Comparison of ENCODE assay signal across 9 mouse cellular contexts in genomic region chr13:104635965-104636462, GRCm38 (mm10).
DNase-seq lines count a peak whose midpoint lies in the region; ATAC-seq lines count a peak whose summit lies in the region.
"Had no signal": no experiment of that assay in that cellular context is flagged by ENCODE, and none has a peak within 500 bp of the region (broad histone marks: within the 10 kb centered on the region; RNA-seq: fewer than 3 reads in every experiment).

No protein-coding gene starts in this region.

- peak; percentile 39 for DNase-seq in embryo, embryonic 10 days (ENCODE audit: low spot score)
- DNase-seq in embryo, embryonic 11 days = no peak
- DNase-seq in lung, postnatal 25 days (ENCODE audit: low spot score) = peak; percentile 48
- DNase-seq in lung, postnatal 4 days = no peak
- peak; percentile 39 for DNase-seq in yolk sac, embryonic 10.5 days (ENCODE audit: low spot score)
- no peak for DNase-seq in left cerebral cortex, postnatal 25 days (ENCODE audit: low spot score in 2 of 2)
- no peak for DNase-seq in forebrain, embryonic 14.5 days (ENCODE audit: low spot score)
- DNase-seq: cerebellum, adult 11-12 months had no signal

- peak; percentile 92 for ATAC-seq in kidney, embryonic 16.5 days (ENCODE audit: low FRiP score, low TSS enrichment)
- ATAC-seq in forebrain, embryonic 14.5 days = no peak

- H3K9ac ChIP-seq in kidney, embryonic 16.5 days (replicated peaks; ENCODE audit: low read length) = no peak overlapping the region
- no peak overlapping the region for H3K9ac ChIP-seq in forebrain, embryonic 14.5 days (ENCODE audit: low read length)

- no peak overlapping the region for H3K4me3 ChIP-seq in kidney, embryonic 16.5 days (ENCODE audit: low read length)
- H3K4me3 ChIP-seq in forebrain, embryonic 14.5 days (ENCODE audit: low read depth, low read length) = no peak overlapping the region

- H3K4me1 ChIP-seq in kidney, embryonic 16.5 days (ENCODE audit: insufficient read depth, low read length) = peaks cover 6% of the 10 kb centered on the region; the same call in 1 of the 2 replicates
- H3K4me1 ChIP-seq in forebrain, embryonic 14.5 days (ENCODE audit: control insufficient read depth, insufficient read depth, low read length) = no peaks in the 10 kb centered on the region

- no peaks in the 10 kb centered on the region for H3K36me3 ChIP-seq in kidney, embryonic 16.5 days (ENCODE audit: insufficient read depth, low read length)
- no peaks in the 10 kb centered on the region for H3K36me3 ChIP-seq in forebrain, embryonic 14.5 days (ENCODE audit: control insufficient read depth, insufficient read depth, low read length)

- peak overlapping the region; percentile 63 for H3K27ac ChIP-seq in kidney, embryonic 16.5 days (ENCODE audit: low read length)
- no peak overlapping the region for H3K27ac ChIP-seq in forebrain, embryonic 14.5 days (ENCODE audit: low read depth, low read length)

- H3K9me3 ChIP-seq in kidney, embryonic 16.5 days (ENCODE audit: low read length) = no peaks in the 10 kb centered on the region
- H3K9me3 ChIP-seq in forebrain, embryonic 14.5 days (replicated peaks; ENCODE audit: control insufficient read depth, low read length) = no peaks in the 10 kb centered on the region

- no peak overlapping the region for H3K4me2 ChIP-seq in kidney, embryonic 16.5 days (replicated peaks; ENCODE audit: low read depth, low read length)
- H3K4me2 ChIP-seq in forebrain, embryonic 14.5 days (ENCODE audit: low read length) = no peak overlapping the region

- no peaks in the 10 kb centered on the region for H3K27me3 ChIP-seq in kidney, embryonic 16.5 days (ENCODE audit: insufficient read depth, low read length)
- no peaks in the 10 kb centered on the region for H3K27me3 ChIP-seq in forebrain, embryonic 14.5 days (replicated peaks; ENCODE audit: control insufficient read depth, insufficient read depth, low read length)

- intact Hi-C loops in left cerebral cortex, postnatal 25 days (cut with DNase I) = no loop called here

- 52% methylated on average over 6 of the region's 6 CpGs for WGBS in kidney, embryonic 16.5 days
- 87% methylated on average over 6 of the region's 6 CpGs for WGBS in forebrain, embryonic 14.5 days

Comparison
In these comparisons a context has a peak if more than half of its experiments do, and no peak if none do; other contexts are left out.
1. DNase-seq: peak in embryo, embryonic 10 days (single experiment), lung, postnatal 25 days (single experiment) and yolk sac, embryonic 10.5 days (single experiment); none in embryo, embryonic 11 days (single experiment), lung, postnatal 4 days (0 of 2), left cerebral cortex, postnatal 25 days (0 of 2) and forebrain, embryonic 14.5 days (single experiment).